Mouse (Mus musculus) gastrocnemius, adult 18-20 months (tissue): Measurements from ENCODE around the gene Ccdc184. TPM values are rescaled to one million over a fixed set of nuclear protein-coding genes. Genes with fewer than 3 reads are reported as not detected.

Source experiments
- DNase-seq: peaks from one replicate; pipeline ENCODE4 v3.0.0; 2021; ENCODE audit warnings: low spot score
- total RNA-seq, 2 experiments: library from RNA; stranded (reverse); gene quantifications; 2 replicates each; pipeline ENCODE4 v1.2.3; 2021

Gene Ccdc184
- total RNA-seq, 2 experiments from 2014 or later = not detected

DNA sequence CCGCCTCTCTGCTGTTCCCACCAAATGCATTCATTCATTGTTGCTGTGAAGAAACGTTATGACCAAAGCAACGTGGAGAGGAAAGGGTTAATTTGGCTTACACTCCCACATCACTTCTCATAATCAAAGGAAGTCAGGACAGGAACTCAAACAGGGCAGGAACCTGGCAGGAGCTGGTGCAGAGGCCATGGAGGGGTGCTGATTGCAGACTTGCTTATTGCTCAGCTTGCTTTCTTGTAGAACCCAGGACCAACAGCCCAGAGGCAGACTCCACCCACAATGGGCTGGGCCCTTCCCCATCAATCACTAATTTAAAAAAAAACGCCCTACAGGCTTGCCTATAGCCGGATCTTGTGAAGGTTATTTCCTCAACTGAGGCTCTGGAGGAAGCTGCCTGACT lies 47.2 kb downstream of the Ccdc184 start:
- no peak for DNase-seq

Other genes with a start within 250 kb of the Ccdc184 start
- gene Tmem106c, start 203.0 kb upstream of the Ccdc184 start, total RNA-seq = 1 to 10 TPM; 5.8 to 7.4 TPM
- gene Col2a1, start 162.5 kb upstream of the Ccdc184 start, total RNA-seq = under 1 TPM; 0.19 to 0.37 TPM
- gene Pfkm, start 74.6 kb upstream of the Ccdc184 start, total RNA-seq = 1,000 to 10,000 TPM; 2,870 to 2,899 TPM
- 1 to 10 TPM; 6.1 to 6.3 TPM for gene Senp1, start 73.4 kb upstream of the Ccdc184 start, total RNA-seq
- 100 to 1,000 TPM; 113 to 114 TPM for gene Asb8, start 1.5 kb upstream of the Ccdc184 start, total RNA-seq
- not detected for gene Olfr288, start 28.4 kb downstream of the Ccdc184 start, total RNA-seq
- not detected for gene Gm44579, start 53.8 kb downstream of the Ccdc184 start, total RNA-seq
- not detected for gene Olfr287, start 53.9 kb downstream of the Ccdc184 start, total RNA-seq
- not detected for gene Olfr286, start 67.3 kb downstream of the Ccdc184 start, total RNA-seq
- not detected for gene H1fnt, start 90.1 kb downstream of the Ccdc184 start, total RNA-seq
- 10 to 100 TPM in 1 of 2 experiments, 1 to 10 TPM in 1; 9.5 to 14.4 TPM for gene Zfp641, start 129.0 kb downstream of the Ccdc184 start, total RNA-seq
- not detected for gene Olfr285, start 150.2 kb downstream of the Ccdc184 start, total RNA-seq
- gene Olfr284, start 173.8 kb downstream of the Ccdc184 start, total RNA-seq = not detected
- not detected for gene Olfr283, start 213.8 kb downstream of the Ccdc184 start, total RNA-seq